Mouse (Mus musculus) lung, postnatal 0 days (tissue): ENCODE measurements at regions not wholly inside any gene's neighbourhood (a gene's known extent, or its start where the extent isn't known, plus 50 kb on each side); places are given as distances from the start of the nearest gene placed in this dataset.
A peak's percentile ranks its signal among the peaks of the same experiment; 100 is the strongest.

Source experiments
- CTCF ChIP-seq: IDR thresholded peaks from 2 replicates; pipeline ENCODE4 v1.5.1; 2016; ENCODE audit warnings: antibody characterized with exemption, mild to moderate bottlenecking
- EP300 ChIP-seq: IDR thresholded peaks from 2 replicates; pipeline ENCODE4 v1.6.1; 2016; ENCODE audit warnings: antibody characterized with exemption, mild to moderate bottlenecking, control low read depth

- TF ChIP-seq CTCF (peak; percentile 29), EP300 (0 out of 2 replicates have a peak, but pooled peaks have one; percentile 9)
Observed at GRCm38 (mm10) chr2:30718329-30718675, 85.2 kb downstream of the 1700001O22Rik start.
